Mouse (Mus musculus) embryonic facial prominence, embryonic 14.5 days (tissue): ENCODE measurements around the gene Myh4. TPM values are rescaled to one million over a fixed set of nuclear protein-coding genes. Genes with fewer than 3 reads are reported as not detected.

Experiments
- ATAC-seq: fragments of 200-750 bp; cut with Nextera tagmentation; 2 replicates; pipeline ENCODE4 v1.8.0; 2017; ENCODE audit warnings: low read depth, moderate number of reproducible peaks, moderate TSS enrichment
- DNase-seq: peaks from one replicate; pipeline ENCODE4 v3.0.0-alpha.2; 2015; ENCODE audit warnings: low spot score
- H3K27ac ChIP-seq: fragments of 300-500 bp; sonication (generic); replicated peaks from 2 replicates; pipeline ENCODE4 v1.5.1; 2014; ENCODE audit warnings: low read depth, mild to moderate bottlenecking, low read length, moderate library complexity
- H3K27me3 ChIP-seq: fragments of 300-500 bp; sonication (generic); replicated peaks from 2 replicates; pipeline ENCODE4 v1.6.1; 2014; ENCODE audit warnings: low read length; ENCODE audit not compliant: control insufficient read depth, insufficient read depth
- H3K36me3 ChIP-seq: fragments of 300-500 bp; sonication (generic); 2 replicates; pipeline ENCODE4 v1.6.1; 2014; ENCODE audit warnings: low read length, mixed read lengths; ENCODE audit not compliant: control insufficient read depth, insufficient read depth
- H3K4me1 ChIP-seq: fragments of 300-500 bp; sonication (generic); 2 replicates; pipeline ENCODE4 v1.6.1; 2014; ENCODE audit warnings: antibody characterized with exemption, low read length; ENCODE audit not compliant: control insufficient read depth, insufficient read depth
- H3K4me2 ChIP-seq: fragments of 300-500 bp; sonication (generic); 2 replicates; pipeline ENCODE4 v1.6.1; 2014; ENCODE audit warnings: low read depth, mild to moderate bottlenecking, low read length, moderate library complexity, mixed read lengths
- H3K4me3 ChIP-seq: fragments of 300-500 bp; sonication (generic); 2 replicates; pipeline ENCODE4 v1.5.1; 2014; ENCODE audit warnings: low read depth, mild to moderate bottlenecking, low read length
- H3K9ac ChIP-seq: fragments of 300-500 bp; sonication (generic); 2 replicates; pipeline ENCODE4 v1.6.1; 2014; ENCODE audit warnings: low read depth, mild to moderate bottlenecking, low read length, moderate library complexity, mixed read lengths
- H3K9me3 ChIP-seq: fragments of 300-500 bp; sonication (generic); 2 replicates; pipeline ENCODE4 v1.6.1; 2016; ENCODE audit warnings: low read length; ENCODE audit not compliant: control insufficient read depth
- WGBS: fragments of 180-500 bp; shearing (Covaris S2); extraction: QIAGEN DNeasy Blood & Tissue Kit; methylation state at CpG from one replicate; pipeline ENCODE4 v1.1.7; 2014; 5-methylcytosine and 5-hydroxymethylcytosine counted together
- polyA plus RNA-seq: library from polyadenylated mRNA; unstranded; fragments of >200 nt; fragmentation: Nextera tagmentation; extraction: Ambion mirVana; gene quantifications from 2 replicates; pipeline ENCODE4 v1.2.1, GENCODE M21; 2014

Myh4 gene
- polyA plus RNA-seq = 0.18 and 0.35 TPM in 2 replicates

DNA sequence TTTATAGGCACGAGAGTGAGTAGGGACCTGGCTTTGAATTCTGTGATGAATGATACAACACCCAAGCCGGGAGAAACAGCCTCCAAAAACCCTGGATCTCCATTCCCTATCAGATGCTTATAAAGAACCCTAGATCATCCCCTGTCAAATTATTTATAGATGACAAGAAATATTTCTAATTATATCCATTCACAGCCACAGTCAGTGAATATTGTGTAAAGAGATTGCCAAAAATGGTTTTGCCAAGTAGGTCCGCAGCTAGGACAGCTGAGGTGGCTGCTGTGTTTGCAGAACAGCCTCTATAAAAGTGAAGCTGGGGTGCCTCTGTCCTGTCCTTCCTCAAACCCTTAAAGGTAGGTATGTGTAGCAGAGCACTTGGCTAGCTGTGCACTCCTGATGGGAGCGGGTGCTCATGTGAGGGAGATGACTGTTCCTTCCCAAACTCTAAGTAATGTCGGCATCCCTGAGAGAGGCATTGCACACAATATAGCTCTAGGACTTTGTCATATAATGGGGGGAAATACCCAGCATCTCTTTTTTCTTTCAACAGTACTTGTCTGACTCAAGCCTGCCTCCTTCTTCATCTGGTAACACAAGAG is at the start of gene Myh4:
TSS of gene Myh4 (plus strand) at position 549 of the 599 bp plus-strand sequence.
- WGBS = 81% methylated on average over 5 of the region's 5 CpGs
- Histone ChIP-seq H3K27ac (no peak within 1 kb of the TSS), H3K4me1 (no peaks in the 10 kb centered on the region), H3K9me3 (no peaks in the 10 kb centered on the region), H3K4me3 (no peak within 1 kb of the TSS), H3K9ac (no peak within 1 kb of the TSS), H3K27me3 (no peaks in the 10 kb centered on the region), H3K4me2 (no peak within 1 kb of the TSS), H3K36me3 (no peaks in the 10 kb centered on the region)
- no peak for DNase-seq
- ATAC-seq = no peak

DNA sequence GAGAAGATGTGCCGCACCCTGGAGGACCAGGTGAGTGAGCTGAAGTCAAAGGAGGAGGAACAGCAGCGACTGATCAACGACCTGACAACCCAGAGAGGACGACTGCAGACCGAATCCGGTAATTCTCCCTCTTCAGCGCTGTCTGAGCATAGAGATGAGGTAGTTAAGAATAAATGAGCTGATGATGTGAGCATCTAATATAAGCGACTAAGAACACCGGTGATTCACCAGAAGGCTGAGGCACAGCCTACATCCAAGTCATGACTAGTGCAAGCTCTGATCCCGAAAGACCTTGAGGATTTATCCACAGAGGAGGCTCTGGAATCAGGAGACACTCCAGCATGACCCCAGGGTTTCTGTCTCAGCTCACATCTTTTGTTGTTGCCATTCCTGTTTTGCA is 47.5 kb upstream of the Myh4 start:
- no peaks in the 10 kb centered on the region for H3K27me3 ChIP-seq
- H3K9ac ChIP-seq = no peak overlapping the region
- H3K27ac ChIP-seq = no peak overlapping the region
- DNase-seq = no peak
- H3K36me3 ChIP-seq = no peaks in the 10 kb centered on the region
- H3K4me3 ChIP-seq = no peak overlapping the region
- H3K9me3 ChIP-seq = no peaks in the 10 kb centered on the region
- H3K4me2 ChIP-seq = no peak overlapping the region
- 79% methylated on average over 10 of the region's 10 CpGs for WGBS
- H3K4me1 ChIP-seq = no peaks in the 10 kb centered on the region
- no peak for ATAC-seq

DNA sequence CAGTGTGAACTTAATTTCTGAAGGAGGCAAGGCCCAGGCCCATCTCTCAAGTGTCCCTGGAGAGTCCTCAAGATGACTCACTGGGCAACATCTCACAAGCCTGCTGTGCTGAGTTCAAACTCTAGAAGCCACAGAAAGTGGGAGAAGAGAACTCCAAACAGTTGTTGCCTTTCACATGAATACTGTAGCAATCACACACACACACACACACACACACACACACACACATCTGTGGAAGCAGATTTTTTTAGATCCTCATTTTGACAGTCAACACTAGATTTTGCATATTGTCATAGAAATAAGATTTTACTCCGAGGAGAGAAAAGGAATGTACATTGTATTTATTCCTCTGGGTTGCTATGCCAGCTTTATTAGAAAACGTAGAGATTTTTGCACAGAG is 47.0 kb upstream of the Myh4 start:
- Histone ChIP-seq H3K4me3 (no peak overlapping the region), H3K4me1 (no peaks in the 10 kb centered on the region), H3K9ac (no peak overlapping the region), H3K27me3 (no peaks in the 10 kb centered on the region), H3K36me3 (no peaks in the 10 kb centered on the region), H3K9me3 (no peaks in the 10 kb centered on the region), H3K4me2 (no peak overlapping the region), H3K27ac (no peak overlapping the region)
- DNase-seq (no peak), ATAC-seq (no peak)
- 80% methylated on average over 2 of the region's 2 CpGs for WGBS

DNA sequence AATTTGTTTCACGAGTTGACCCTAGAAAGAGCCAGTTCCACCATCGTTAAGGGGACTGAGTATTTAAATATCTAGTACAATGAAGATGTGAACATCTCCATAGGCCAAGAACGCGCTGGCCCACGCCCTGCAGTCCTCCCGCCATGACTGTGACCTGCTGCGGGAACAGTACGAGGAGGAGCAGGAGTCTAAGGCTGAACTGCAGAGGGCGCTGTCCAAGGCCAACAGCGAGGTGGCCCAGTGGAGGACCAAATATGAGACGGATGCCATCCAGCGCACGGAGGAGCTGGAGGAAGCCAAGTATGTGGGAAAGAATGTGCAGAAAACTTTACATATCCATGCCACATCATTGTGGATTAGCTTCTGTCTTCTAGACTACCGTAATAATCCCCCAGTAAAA is 46.3 kb upstream of the Myh4 start:
- Histone ChIP-seq H3K9me3 (no peaks in the 10 kb centered on the region), H3K27ac (no peak overlapping the region), H3K27me3 (no peaks in the 10 kb centered on the region), H3K36me3 (no peaks in the 10 kb centered on the region), H3K4me1 (no peaks in the 10 kb centered on the region), H3K4me2 (no peak overlapping the region), H3K9ac (no peak overlapping the region), H3K4me3 (no peak overlapping the region)
- 90% methylated on average over 14 of the region's 14 CpGs for WGBS
- DNase-seq = no peak
- no peak for ATAC-seq

DNA sequence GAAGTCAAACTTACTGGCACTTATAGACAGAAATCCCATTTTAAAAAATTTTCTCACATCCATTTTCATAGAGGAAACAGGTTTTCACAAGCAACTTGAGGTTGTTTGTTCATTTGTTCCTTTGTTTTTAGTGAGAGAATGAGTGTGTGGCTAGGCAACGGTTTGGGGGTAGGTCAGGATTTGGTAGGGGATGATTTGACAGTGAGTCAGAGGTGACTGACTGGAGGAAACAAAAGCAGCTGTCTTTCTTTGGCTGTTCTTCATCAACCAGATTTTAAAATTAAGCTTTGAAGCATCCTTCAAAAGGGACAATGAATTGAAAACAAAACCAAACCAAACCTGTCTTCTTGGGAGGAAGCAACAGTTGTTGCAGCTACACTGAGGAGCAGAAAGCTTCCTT is 38.5 kb upstream of the Myh4 start:
- H3K27me3 ChIP-seq = no peaks in the 10 kb centered on the region
- H3K27ac ChIP-seq = no peak overlapping the region
- no peaks in the 10 kb centered on the region for H3K4me1 ChIP-seq
- no peaks in the 10 kb centered on the region for H3K36me3 ChIP-seq
- H3K4me3 ChIP-seq = no peak overlapping the region
- no peak overlapping the region for H3K9ac ChIP-seq
- H3K4me2 ChIP-seq = no peak overlapping the region
- ATAC-seq (no peak), DNase-seq (no peak)
- no peaks in the 10 kb centered on the region for H3K9me3 ChIP-seq
- WGBS = 46% methylated on average over 1 of the region's 1 CpGs

DNA sequence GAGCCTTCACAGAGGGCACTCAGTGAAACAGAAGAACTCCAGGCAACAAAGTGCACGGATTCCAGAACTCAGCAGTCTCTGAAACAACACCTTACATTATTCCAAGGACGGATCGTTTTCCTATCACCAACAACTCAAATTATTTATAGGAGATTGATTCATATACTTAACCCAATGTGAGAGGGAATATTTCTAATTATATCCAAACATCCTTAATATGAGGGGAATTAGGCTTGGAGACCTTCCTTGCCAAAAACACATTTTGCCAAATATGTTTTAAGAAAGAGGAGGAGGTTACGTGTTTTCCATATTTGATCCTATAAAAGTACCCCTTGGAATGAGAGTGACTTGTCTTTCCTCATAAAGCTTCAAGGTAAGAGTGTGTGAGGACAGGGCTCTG is 38.1 kb upstream of the Myh4 start, which contains the start of gene Myh1:
TSS of gene Myh1 (plus strand) at position 301 of the 400 bp plus-strand sequence.
- H3K9me3 ChIP-seq = no peaks in the 10 kb centered on the region
- no peak within 1 kb of the TSS for H3K4me3 ChIP-seq
- no peak for DNase-seq
- no peaks in the 10 kb centered on the region for H3K4me1 ChIP-seq
- H3K27ac ChIP-seq = no peak within 1 kb of the TSS
- H3K27me3 ChIP-seq = no peaks in the 10 kb centered on the region
- 66% methylated on average over 4 of the region's 4 CpGs for WGBS
- no peaks in the 10 kb centered on the region for H3K36me3 ChIP-seq
- no peak for ATAC-seq
- no peak within 1 kb of the TSS for H3K4me2 ChIP-seq
- no peak within 1 kb of the TSS for H3K9ac ChIP-seq

DNA sequence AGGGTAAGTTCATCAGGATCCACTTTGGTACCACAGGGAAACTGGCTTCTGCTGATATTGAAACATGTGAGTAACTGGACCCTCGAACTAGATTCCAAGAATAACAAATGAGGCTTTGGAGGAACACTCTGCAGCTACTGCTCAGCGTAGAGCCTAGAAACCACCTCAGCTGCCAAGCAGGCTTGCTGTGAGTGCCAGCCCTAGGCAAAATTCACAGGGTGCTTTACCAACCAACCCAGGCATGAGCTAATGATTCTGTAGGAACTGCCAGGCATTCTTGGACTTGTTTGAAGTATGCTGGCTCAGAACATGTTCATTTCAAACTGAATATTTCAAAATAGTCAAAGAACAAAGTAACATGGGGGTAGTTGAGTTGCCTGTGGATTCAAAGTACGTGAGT is 33.1 kb upstream of the Myh4 start:
- Histone ChIP-seq H3K36me3 (no peaks in the 10 kb centered on the region), H3K4me3 (no peak overlapping the region), H3K4me1 (no peaks in the 10 kb centered on the region), H3K27ac (no peak overlapping the region), H3K9me3 (no peaks in the 10 kb centered on the region), H3K27me3 (no peaks in the 10 kb centered on the region), H3K9ac (no peak overlapping the region), H3K4me2 (no peak overlapping the region)
- ATAC-seq (no peak), DNase-seq (peak; percentile 40)
- WGBS = 64% methylated on average over 3 of the region's 3 CpGs

DNA sequence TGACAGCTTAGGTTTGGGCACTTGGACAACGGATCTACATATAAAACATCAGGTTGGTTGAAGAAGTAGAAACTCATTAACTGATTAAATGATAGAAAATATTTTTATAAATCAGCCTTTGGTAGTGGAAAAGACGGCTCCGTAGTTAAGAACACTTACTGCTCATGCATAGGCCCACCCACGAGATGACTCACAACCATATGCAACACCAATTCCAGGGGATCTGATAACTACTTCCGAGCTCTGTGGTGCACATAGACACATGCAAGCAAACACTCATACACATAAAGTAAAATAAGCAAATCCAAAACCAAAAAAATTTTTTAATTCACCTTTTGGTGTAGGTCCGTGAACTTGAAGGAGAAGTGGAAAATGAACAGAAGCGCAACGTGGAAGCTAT is 16.0 kb upstream of the Myh4 start:
- no peaks in the 10 kb centered on the region for H3K4me1 ChIP-seq
- DNase-seq = no peak
- no peak for ATAC-seq
- no peaks in the 10 kb centered on the region for H3K36me3 ChIP-seq
- WGBS = 89% methylated on average over 8 of the region's 8 CpGs
- no peak overlapping the region for H3K4me3 ChIP-seq
- H3K27me3 ChIP-seq = no peaks in the 10 kb centered on the region
- no peaks in the 10 kb centered on the region for H3K9me3 ChIP-seq
- no peak overlapping the region for H3K27ac ChIP-seq
- no peak overlapping the region for H3K4me2 ChIP-seq
- H3K9ac ChIP-seq = no peak overlapping the region

DNA sequence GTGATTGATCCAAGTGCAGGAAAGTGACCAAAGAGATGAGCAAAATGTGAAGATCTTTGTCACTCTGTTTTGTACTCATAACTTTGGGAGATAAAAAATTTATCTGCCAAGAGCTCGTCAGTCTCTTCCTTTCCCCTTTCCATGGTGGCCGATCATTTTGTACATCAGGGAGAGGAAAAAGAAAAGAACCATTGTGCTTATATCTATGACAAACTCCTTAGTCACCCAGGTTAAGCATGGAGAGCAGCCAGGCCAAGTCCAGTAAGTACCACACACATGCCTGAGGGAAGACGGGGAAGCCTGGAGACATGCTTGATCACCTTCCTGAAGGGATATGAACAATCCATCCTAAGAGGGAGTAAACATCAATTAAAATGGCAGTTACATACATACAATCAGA is 13.4 kb upstream of the Myh4 start:
- no peaks in the 10 kb centered on the region for H3K27me3 ChIP-seq
- H3K27ac ChIP-seq = no peak overlapping the region
- H3K9me3 ChIP-seq = no peaks in the 10 kb centered on the region
- H3K4me2 ChIP-seq = no peak overlapping the region
- no peak for ATAC-seq
- no peak overlapping the region for H3K4me3 ChIP-seq
- no peak for DNase-seq
- 70% methylated on average over 3 of the region's 3 CpGs for WGBS
- no peak overlapping the region for H3K9ac ChIP-seq
- H3K36me3 ChIP-seq = no peaks in the 10 kb centered on the region
- H3K4me1 ChIP-seq = no peaks in the 10 kb centered on the region
